Mouse (Mus musculus) cerebellum, adult 18-20 months (tissue): ENCODE data around the gene Dsel.

Experiments
- DNase-seq, 2 experiments: peaks; one replicate each; pipeline ENCODE4 v3.0.0; 2021

Gene Dsel

DNA sequence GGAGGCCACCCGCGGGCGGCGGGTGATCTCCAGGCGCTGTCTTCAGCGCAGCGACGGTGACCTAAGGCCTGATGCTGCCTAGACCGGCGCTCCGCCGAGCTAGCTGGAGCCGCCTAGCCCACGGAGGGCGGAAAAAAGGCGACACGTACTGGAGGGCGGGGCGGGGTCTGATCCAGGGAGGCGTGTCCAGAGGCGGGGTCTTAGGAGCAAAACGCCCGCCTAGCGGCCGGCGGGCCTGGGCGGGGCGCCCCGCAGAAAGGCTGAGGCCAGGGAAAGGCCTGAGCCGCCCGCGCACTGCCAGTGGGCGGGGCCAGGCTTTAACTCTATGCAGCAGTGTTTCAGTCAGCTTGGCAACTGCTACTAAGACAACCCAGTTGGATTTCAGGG lies at the start of gene Dsel:
Gene Dsel, minus strand, starts transcription at position 140 of the 387 bp plus-strand sequence.
- peak; percentile 89 to 90 for DNase-seq

DNA sequence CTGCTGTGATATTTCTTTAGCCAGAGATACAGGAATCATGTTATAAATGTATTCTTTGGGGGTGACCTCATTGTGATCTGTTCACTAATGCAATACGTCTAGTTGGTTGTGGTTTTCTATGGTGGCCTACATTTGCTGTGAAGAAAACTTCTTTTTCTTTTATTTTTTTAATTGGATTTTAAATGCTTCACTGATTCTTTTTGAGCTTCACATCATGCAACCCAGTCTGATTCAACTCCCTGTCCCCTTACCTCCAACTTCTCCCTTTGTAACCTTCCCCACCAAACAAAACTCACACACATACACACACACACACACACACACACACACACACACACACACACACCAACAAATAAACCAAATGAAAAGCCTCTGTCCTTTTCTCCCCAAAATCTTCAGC lies 46.7 kb upstream of the Dsel start:
- DNase-seq, result no peak

DNA sequence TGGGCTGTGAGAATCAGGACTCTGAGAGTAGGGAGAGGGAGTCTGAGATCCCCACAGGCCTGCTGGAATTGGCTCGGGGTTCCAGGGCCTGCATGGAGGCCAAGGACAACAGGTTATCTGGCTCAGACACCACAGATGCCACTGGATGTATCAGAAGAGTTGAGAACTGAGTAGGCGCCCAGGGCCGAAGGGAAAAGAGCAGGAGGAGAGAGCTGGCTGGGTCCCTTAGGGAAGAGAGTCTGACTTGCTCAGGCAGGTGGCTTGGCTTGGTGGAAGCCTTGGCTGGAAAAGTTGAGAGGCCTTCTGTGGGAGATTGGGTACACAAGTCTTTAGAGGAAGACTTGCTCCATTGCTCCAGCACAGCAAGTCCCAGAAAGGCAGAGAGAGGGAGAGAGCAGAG lies 18.6 kb upstream of the Dsel start:
- no peak for DNase-seq

DNA sequence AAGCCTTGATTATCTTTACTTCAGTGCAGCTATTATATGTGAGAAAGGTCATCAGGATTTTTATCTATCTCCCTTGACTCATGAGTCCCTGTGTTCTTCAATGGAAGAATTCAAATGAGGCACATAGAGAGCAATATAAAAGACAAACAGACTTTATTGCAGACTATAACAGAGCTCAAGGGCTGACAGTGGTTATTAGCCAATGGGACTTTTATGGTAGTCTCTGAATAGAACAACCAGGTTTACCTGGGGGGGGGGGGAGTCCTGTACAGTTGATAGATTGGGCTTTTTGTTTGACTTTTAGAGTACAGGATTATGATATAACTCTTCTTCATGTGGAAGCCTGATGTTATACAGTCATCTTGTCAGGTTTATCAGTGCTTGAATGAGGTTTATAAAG lies 11.1 kb upstream of the Dsel start:
- DNase-seq, result no peak

DNA sequence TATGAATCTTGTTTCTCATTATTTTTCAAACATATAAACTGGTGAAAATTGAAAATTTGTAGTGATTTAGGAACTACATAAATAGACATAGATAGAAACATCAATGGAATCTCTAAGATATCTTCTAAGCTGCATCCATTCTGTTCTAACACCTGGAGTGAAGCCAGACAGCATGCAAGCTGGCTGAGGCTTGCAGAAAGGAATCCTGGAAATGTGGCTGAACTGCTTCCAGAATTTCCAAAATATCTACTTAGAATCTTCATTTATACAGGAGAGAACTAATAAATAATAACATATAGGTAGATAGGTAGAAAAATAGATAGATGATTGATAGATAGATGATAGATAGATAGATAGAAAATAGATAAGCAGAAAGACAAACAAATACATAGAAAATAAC lies 8.5 kb upstream of the Dsel start:
- DNase-seq, result no peak

DNA sequence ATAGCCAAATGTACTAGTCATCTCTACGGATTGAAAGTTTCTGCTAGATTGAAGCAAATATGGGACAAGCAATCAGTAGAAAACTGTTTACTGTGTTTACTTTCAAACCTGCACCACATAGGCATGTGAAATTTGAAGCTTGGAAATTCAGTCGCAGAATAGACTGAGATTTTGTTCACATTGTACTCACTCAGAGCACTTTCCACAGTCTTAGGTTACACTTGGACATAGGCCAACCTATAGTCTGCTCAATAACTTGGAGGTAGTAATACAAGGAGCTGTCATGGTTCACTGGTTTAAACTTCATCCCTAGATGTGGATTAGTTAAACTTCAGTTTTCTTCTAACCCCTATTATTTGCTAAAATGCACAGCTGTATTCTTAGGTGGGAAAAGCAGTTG lies 749 bp upstream of the Dsel start:
- no peak for DNase-seq

DNA sequence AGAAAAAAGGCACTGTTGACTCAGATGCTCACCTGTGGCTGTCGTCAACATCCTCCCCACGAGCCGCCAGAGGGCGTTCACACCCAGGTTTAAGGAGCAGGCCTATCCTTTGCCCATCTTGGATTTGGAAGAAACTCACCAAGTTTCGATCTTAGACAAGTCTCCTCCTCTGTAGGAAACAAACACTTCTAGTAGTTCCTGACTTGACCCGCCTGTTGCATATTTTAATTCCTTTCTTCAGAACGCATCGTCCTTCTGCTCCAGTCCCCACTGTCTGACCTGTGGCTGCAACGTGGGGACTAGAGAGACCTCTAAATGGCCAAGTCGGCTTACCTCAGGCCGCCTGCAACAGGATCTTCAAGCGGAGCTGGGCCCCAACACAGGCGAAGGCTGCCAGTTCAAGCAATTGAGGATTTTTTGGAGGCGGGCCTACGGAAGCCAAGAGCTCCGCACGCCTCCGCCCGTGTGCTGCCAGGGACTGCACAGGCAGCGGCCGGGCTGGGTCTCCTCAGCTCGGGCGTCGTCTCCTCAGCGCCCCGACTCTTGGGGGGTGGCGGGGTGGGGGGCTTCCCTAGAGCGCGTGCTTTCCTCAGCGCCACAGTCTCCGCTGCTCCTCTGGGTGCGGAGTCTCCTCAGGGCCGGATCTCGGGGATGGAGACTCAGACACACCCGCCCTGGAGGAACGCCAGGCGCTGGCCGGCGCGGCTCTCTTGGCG lies 497 bp downstream of the Dsel start:
- peak; percentile 76 to 81 for DNase-seq

DNA sequence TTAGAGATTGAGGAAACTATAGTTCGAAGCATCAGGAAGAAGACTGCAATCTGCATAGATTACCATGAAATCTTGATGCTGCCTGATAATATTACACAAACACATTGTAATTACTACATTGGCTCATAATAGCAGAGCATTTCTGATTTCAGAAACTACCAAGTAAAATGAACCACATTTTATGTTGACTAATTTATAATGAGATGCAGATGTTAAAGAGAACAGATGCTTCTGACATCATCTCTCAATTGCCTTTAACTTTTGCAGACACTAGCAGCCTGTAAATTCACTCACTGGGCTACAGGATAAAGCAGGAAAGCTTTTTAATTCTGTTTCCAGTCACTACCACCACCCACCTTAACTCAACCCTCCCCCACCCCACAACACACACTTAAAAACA lies 6.9 kb downstream of the Dsel start:
- DNase-seq, result no peak

DNA sequence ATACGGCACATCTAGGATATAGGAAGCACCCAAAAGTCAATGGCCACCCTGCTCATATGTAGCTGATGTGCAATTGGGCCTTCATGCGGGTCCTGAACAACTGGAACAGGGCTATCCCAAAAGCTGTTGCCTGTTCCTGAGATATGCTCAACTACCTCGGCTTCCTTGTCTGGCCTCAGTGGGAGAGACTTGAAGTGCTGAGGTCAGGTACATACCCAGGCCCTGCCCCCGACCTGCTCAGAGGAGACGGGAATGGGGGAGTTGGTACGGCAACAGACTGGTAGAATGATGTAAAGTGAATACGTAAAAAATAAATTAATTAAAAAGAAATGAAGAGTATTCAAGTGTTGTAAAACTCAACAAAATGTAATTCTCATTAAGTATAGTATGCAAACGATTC lies 12.3 kb downstream of the Dsel start:
- DNase-seq, result no peak

DNA sequence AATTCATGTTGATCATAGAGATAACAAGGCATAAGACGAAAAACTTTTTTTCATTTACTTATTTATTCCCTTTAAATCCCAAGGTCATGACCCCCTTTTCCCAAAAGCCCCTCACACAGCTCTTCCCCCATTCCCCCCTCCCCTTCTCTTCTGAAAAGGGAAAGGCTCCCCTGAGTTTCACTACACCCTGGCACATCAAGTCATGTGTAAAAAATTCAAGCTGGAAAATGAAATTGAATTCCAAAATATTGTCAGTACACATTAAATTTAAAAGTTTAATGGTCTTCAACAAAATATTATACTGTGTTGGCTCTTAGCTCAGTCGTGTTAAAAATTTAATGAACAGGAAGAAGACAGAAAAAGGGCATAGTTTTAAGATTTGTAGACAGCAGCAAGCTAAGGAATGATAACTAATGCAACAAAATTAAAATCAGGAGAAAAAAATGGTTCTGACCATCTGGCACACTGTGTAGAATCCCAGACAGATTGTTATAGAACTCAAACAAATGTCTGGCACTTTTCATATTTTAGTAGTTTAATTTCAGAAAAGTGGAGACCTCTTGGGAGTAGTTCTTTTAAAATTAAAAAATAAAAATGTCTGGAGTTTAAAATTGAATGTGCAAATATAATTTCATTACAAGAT lies 31.0 kb downstream of the Dsel start:
- DNase-seq, result no peak
